Mouse (Mus musculus) left cerebral cortex, adult 8-10 months (tissue): ENCODE measurements around the gene C130050O18Rik. TPM values are rescaled to one million over a fixed set of nuclear protein-coding genes. Genes with fewer than 3 reads are reported as not detected.
"Not testable (repeated sequence)": the region's sequence is repeated elsewhere in the genome, so short reads cannot be mapped to it uniquely, and the experiment has no call there.

Experiments used
- DNase-seq, 2 experiments: peaks; one replicate each; pipeline ENCODE4 v3.0.0; 2022; ENCODE audit warnings: low spot score in 2 of 2
- total RNA-seq, 4 experiments: library from RNA; stranded (reverse); gene quantifications; 2 replicates each; pipeline ENCODE4 v1.2.4; 2022

The C130050O18Rik gene
- total RNA-seq, 4 experiments from 2014 or later = 0.32 to 1.5 (median 0.70) TPM

DNA sequence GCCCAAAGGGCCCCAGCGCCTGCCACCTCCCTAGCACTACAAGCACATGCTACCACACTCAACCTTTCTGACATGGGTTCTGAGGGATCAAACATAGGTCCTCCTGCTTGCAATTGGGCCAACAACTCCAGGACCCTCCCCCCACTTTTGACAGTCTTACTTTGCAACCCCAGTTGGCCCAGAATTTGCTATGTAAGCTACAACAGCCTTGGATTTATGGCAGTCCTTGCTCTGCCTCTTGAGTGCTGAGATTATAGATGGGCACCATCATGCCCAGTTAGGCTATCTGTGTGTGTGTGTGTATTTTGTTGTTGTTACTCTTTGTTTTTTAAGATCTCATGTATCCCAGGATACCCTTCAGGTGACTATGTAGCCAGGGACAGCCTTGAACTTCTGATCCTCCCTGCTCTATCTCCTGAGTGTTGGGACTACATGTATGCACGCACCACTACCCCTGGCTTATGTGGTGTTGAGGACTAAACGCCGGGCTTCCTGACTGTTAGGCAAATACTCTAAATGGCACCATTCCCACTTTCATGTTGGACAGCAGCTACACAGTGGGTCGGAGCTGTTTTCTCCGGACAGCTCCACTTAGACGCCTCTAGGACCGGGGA lies 25.2 kb upstream of the C130050O18Rik start:
- no peak for DNase-seq

DNA sequence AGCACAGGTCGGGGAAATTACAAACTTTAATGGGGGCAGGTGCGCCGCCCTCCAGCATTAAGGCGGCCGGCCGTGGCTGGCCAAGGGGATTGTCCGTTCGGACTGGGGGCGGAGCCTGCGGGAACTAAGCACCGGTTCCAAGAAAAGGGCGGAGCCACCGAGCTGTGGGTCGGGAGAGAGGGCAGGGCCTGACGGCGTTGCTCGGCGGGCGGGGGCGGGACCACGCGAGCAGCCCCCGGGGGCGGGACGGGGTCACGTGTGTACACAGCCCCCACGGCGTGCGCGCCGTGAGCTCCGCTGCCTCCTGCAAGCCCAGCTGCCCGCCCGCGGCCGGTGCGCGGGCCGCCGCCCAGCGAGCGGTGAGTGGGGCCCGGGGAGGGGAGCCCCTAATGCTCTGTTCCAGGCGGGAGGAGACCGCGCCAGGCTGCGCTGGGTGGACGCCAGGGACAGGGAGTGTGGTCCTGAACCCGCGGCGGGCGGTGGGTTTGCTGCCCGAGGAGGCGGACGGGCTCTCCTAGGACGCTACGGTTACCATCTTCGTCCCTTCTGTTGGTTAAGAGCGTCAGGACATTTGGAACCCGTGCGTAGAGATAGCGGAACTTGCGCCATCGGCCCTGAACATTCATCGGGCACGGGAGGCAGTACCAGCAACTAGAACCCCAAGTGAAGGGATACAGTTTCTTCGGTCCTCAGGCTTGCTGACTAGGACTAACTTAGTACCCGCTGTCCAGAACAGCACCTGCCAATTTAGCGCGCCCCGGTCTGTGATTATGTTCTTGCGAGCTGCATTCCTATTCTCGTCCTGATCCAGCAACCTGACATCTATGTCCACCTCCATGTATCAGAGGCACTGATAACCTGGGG lies 24.5 kb upstream of the C130050O18Rik start:
- DNase-seq = peak in 1 of 2 experiments; percentile 87

DNA sequence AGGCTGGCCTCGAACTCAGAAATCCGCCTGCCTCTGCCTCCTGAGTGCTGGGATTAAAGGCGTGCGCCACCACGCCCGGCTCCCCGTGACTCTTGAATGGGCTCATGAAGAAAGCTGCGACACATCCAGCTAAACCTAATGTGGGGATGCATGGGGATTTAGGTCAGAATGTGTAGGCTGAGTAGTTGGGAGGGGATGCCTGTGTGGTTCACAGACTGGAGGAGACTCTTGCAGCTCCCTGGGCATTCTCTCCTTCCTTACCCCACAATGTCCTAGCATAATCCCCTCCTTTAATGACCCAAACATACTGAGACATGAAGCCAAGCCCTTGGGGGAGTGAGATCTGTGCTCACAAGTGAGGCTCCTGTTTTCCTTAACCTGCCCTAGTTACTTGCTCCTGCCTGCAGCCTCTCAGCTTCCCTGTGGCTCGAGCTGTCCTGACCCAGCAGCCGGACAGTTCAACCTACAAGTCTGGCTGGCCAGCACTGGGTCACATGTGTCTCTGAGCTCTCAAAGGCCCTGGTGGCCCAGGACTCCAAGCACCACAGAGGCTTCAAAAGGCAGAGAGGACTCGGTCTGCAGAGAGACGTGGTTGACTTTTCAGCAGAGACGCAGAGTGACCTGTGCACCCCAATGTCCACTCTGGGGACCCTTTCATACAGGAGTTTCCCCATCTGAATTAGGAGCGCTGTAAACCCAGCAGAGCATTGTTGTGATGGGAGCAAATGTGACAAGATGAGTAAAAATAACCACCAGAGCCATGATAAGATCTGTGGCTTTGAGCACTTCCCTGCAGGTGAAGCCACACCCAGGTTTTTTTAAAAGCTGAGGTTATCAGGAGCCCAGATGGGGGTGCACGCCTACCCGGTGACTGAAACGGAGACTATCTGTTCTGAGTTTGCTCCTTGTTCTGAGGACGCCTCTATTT lies 23.2 kb upstream of the C130050O18Rik start:
- DNase-seq = no peak

DNA sequence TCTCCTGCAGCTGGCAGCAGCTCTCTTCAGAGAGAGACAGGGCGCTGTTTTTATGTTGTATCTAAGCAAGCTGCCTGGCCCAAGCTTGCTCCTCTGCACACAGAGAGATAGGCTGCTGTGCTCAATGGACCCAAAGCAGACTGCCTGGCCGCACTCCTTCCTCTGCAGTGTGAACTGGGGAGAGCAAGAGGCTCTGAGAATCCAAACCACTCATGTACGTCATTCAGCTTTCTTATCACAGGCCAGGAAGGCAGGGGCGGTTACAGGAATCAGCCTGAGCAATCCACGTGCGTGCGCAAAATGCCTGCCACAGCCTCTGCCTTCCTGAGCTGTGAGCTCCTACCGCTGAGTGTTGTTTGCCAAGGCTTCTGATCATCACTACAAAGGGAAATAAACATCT lies 22.3 kb upstream of the C130050O18Rik start:
- peak in 1 of 2 experiments; percentile 67 for DNase-seq

DNA sequence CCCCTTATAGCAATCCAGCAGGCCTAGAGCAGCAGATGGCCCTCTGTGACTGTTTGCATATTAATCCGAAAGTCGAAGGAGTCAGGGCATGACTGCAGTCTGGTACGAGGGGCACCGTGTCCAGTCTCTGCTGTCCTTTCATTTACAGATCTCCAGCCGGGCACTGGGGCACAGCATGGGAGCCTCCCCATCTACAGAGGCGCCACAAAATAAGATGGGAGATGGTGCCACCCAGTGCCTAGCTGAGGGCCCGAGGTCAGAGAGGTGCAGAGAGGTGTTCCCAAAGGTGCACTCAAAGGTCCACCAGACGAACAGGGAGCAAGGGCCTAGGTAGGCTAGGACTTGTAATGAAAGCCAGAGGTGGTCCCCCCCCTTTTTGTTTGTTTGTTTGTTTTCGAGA lies 21.8 kb upstream of the C130050O18Rik start:
- DNase-seq = no peak

DNA sequence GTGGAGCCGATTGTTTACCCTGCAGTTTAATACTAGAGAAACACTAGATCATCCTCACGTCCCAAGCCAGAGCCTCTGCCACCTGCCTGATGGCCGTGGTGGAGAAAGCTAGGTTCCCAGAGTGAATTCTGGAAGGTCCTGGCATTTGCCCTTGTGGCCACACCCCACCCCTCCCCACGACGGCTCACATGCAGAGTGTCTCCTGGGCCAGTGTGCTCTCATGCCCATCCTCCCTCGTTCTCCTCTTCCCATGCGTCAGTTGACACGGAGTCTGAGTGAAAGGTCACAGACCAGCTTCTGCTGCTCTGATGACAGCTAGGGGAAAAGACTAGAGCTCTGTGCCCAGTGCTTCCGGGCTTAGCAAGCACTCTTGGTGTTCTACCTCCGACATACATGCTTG lies 20.5 kb upstream of the C130050O18Rik start:
- DNase-seq = no peak

DNA sequence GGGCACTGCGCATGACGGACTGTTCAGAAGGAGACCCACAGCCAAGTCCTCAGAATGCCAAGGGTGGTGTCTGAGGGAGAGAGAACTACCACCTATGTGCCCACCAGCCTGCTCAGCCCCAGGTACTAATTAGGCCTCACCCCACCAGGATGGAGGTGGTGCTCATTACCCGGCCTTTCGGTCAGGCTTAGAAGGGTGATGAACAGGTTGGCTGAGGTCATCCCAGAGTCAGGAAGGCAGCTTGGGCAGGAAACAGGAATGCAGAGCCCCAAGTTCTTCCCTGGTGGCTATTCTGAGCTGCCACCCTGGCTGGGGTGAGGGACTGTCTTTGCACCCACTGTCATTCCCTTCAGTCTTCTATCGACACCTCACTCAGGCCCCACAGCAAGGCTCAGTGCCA lies 19.0 kb upstream of the C130050O18Rik start:
- DNase-seq = no peak

DNA sequence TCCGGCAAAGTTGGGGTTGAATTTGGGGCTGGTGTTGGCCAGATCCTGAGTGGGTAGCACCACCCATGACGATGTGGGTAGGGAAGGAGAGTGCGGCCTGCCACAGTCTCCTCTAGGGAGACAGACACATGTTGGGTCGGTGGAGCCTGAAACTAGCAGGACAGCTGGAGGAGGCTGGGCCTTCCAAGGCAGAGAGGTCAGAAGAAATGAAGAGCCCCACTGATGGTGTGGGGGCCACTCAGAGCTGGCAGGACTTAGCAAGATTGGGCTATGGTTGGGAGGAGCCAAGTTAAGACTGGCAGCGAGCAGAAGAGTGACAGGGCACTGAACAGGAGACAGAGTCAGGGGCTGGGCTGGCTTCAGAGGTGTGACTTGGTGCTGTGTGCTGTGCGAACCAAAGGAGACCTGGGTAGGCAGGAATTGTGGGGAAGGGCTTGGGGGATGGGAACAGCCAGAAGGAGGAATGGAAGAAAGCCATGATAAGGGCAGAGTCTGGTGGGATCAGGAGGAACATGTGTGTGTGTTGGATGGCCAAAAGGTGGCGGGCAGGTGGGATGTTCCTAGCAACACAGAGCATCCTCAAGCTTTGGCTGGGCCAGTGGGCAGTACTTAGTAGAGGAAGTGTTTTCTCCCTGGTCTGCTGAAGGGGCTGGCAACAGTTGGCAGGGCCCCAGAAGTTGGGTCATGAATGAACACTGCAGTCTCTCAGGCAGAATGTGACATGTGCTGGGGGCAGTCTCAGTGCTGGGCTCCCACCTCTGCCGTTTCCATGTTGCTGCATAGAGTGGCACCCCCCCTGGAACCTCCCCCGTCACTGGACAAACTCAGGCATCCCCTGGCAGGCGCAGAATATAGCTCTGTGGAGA lies 17.5 kb upstream of the C130050O18Rik start:
- DNase-seq = no peak

DNA sequence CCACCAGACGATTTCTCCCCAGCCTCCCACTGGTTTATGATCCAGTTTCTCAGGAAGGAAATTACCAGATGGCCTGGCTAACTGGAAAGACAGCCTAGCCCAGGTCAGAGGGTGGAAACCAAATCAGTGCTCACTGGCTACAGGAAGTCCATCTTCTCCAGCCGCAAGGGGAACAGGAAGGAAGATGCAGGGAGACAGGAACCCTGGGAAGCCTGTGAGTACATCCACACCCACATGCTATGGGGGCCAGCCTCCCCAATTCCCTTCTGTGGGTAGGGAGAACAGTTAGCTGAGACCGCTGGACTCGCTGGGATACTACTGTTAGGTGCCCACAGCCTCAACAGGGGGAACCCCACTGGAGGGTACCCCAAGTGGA lies 16.9 kb upstream of the C130050O18Rik start:
- DNase-seq = no peak

DNA sequence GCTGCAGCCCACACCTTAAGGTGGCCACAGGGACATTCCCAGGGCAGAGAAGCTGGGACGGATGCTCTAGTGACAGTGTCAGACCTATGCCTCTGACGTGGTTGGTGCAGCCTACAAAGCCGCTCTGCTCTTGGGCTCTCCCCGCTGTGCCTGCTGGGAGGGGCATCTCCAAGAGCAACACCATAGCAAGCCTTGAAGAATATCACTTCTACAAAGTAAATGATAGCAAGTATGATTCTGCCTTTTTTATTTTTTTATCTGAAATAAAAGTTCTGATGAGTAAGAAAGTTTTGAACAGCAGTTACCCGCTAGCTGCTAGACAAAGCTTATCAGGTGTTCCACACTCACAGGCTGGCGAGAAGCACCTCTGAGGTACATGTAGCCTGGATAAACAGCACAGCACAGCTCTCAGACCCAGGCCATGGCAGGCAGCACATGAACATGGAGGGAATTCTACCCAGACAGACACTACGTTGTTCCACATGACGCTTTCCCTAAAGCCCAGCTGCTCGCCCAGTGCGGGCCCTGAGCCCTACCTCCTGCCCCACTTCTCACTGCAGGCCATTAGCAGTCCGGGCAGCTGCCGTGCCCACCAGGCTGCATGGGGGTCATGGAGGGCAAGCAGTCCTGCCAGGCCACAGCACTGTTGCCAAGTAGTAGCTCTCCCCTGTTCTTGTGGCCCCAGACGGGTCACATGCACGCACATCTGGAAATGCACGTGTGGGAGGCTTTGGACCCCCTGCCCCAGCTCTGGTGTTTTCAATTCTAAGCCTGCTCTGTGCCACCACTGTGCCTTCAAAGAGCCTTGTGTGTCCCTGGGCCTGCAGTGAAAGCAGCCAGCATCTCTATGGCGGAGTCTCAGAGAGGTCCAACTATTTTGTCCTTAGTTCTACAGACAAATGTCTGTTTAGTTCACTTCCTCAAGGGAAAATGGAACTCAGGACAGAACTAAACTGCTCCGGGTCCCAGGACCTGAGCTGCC lies 16.1 kb upstream of the C130050O18Rik start:
- peak in 1 of 2 experiments; percentile 61 for DNase-seq

DNA sequence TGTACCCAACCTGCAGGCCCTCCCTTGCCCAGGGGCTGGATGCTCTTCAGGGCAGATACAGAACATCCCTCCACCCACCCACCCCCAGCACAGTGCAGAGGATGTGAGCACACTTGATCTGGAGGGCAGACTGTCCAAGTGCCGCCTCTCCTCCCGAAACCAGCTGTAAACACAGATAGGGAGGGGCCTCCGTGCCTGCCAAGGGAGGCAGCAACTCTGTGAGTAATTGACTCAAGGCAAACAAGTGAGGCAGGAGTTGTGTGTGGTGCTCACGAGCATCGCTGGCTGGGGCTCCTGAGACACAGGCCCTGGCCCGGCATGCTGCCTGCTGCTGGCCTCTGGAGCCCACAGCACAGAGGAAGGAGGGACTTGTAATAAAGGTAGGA lies 15.4 kb upstream of the C130050O18Rik start:
- peak in 1 of 2 experiments; percentile 53 for DNase-seq

DNA sequence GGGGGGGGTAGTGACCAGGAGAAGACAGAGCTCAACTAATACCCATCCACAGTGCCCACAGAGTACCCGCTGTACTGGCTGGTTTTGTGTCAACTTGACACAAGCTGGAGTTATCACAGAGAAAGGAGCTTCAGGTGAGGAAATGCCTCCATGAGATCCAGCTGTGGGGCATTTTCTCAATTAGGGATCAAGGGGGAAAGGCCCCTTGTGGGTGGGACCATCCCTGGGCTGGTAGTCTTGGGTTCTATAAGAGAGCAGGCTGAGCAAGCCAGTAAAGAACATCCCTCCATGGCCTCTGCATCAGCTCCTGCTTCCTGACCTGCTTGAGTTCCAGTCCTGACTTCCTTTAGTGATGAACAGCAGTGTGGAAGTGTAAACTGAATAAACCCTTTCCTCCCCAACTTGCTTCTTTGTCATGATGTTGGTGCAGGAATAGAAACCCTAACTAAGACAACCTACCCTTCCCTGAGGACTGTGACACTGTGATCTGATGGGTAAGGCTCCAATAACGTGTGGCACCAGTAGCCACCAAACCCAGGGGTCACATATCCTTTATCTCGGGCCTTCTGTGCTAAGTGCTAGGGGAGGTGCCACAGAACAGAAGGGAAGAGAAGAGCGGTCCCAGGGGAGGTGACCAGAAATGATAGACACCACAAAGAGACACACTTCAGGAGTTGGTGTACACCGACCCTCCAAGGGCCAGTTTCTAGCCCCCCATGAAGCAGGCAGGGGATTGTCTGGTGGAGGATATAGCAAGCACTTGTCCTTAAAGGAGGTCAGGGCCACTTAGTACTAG lies 14.6 kb upstream of the C130050O18Rik start:
- not testable (repeated sequence) for DNase-seq

DNA sequence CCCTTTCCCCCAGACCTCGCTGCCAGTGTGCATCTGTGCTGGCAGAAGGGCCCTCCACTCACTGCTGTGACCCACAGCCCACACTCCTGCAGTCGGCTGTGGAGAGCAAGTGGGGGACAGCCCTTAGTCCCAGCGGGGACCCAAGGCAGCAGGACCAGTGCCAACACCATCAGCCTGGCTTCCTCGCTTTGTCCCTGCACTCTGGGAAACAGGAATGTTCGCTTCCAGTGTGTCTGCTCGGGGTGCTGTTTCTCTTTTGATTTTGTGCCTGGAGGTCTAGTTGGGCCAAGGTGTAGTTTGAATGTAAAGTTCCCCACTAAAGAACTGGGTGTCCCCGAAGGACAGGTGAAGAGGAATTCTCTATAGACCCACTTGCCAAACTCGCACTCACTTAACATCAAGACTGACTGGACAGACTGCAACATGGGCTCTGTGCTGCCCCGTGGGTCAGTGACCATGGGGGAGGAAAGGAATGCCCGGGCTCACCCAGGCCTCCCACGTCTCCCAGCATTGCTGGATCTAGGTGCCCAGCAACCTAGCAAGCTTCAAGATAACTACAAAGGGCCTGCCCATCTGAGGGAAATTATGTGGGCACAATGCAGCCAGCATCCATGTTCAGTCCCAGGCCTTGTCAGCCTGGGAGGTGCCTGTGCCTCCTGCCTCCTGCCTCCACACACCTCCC lies 13.6 kb upstream of the C130050O18Rik start:
- DNase-seq = no peak

DNA sequence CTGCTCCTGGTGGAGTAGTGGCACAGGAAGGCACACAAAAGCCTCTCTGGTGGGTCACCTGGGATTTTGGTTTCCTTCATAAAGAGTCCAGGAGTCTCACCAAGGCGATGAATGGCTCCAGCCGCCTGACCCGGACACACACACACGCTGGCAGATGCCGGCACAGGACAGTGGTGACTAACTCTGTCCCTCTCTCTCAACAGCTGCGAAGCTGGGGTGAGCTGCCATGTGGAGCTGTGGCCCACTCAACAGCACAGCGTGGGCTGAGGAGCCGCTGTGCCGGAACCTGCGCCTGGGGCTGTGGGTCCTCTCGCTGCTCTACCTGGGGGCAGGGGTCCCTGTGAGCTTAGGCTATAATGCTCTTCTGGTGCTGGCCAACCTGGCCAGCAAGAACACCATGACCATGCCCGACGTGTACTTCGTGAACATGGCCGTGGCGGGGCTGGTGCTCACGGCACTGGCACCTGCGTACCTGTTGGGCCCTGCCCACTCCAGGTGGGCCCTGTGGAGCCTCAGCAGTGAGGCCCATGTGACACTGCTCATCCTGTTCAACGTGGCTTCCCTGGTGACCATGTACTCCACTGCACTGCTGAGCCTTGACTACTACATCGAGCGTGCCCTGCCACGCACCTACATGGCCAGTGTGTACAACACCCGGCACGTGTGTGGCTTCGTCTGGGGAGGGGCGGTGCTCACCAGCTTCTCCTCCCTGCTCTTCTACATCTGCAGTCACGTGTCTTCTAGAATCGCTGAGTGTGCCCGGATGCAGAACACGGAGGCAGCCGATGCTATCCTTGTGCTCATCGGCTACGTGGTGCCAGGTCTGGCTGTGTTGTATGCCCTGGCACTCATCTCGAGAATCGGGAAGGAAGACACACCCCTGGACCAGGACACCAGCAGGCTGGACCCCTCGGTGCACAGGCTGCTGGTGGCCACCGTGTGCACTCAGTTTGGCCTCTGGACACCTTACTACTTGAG lies 12.6 kb upstream of the C130050O18Rik start:
- no peak for DNase-seq

DNA sequence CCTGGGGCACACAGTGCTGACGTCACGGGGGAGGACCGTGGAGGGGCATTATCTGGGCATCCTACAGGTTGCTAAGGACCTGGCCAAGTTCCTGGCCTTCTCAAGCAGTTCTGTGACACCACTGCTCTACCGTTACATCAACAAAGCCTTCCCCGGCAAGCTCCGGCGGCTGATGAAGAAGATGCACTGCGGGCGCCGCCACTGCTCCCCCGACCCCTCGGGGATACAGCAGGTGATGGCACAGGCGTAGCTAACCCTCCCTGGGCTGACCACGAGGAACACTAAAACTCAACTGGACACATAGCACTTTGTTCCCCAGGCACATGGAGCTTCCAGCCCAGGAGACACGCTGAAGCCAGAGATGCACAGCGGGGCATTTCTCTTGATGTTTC lies 11.9 kb upstream of the C130050O18Rik start:
- DNase-seq = no peak

DNA sequence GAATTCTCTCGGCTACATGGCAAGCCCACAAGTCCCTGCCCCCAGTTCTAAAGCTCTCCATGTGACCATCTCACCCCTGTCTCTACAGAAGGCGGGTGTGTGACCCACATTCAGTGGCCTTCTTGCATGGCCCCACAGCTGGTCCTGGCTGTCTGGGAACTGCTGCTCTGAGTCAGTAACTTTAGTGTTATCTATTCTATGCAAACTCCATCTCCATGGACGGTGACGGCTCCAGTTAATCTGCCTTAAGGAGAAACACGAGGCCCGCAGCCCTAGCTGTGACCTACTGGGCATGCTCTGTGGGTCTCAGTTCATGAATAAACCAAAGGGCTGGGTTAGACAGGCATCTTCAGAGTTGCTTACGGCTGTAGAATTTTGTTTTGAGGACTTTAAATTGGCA lies 10.7 kb upstream of the C130050O18Rik start:
- no peak for DNase-seq

DNA sequence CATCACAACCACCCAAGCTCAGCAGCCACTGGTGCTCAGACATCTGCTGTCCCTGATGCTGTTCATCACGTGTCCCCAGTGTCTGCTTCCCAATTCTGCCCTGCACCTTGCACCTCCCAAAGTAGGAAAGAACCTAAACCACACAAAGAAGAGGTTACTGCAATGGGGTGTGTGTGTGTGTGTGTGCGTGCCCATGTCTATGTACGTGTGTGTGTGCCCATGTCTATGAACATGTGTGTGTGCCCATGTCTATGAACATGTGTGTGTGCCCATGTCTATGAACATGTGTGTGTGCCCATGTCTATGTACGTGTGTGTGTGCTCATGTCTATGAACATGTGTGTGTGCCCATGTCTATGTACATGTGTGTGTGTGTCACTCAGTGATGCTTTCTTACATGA lies 9.6 kb upstream of the C130050O18Rik start:
- DNase-seq = no peak
